8 mouse cellular contexts compared by ENCODE assay signal in the genomic region with DNA sequence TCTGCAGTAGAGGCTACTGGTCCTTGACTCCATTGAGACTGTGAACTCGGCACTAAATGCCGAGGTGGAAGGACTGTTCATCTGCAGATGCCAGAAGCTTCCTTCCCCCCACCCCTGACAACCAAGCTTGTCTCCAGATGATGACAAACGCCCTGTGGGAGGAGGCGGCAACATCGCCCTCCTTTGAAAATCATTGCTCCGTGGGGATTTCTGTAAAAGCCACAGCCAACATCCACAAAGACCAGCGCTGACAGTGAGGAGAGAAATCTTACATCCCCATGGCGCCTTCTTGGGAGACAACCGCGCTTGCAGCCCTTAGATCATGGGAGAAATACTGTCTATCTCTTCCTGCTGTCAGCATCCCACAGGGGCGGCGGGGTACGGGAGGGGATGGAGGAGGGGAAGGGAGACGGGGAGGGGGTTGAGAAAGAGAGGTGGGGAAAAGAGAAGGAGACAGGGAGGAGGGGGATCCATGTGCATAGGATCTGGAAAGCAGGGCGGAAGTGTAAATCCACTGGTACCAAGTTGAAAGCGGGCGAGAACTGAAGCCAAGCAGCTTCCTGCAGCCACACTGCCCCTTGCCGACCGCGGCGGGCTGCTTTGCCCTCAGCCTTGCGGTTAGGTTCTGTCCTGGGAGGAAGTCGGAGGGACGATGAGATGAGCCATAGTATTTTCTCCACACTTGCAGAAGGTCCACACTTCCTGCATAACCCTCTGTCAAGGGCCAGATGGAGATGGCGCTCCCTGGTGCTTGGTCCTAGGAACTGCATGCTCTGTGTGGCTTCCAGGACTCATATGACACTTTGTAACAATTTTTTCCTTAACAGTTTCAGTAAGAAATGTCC.
DNase-seq lines count a peak whose midpoint lies in the region; ATAC-seq lines count a peak whose summit lies in the region.

No protein-coding gene starts in this region.

- peak overlapping the region; percentile 23; the same call in 1 of the 2 replicates for H3K9ac ChIP-seq in embryonic facial prominence, embryonic 13.5 days
- H3K9ac ChIP-seq in liver, embryonic 13.5 days, result no peak overlapping the region

- ATAC-seq in embryonic facial prominence, embryonic 13.5 days (ENCODE audit: insufficient number of reproducible peaks, insufficient read depth, low FRiP score, low TSS enrichment, low read depth), result no peak
- peak; percentile 73 to 81 for ATAC-seq in hematopoietic stem cell, adult 5-6 weeks (replicated peaks in 1 of 2; ENCODE audit: insufficient read depth in 1 of 2, low FRiP score in 2 of 2, low TSS enrichment in 1 of 2, low read depth in 1 of 2, poor library complexity in 2 of 2, severe bottlenecking in 2 of 2)
- ATAC-seq in liver, embryonic 13.5 days (ENCODE audit: low read depth), result no peak

- H3K4me2 ChIP-seq in embryonic facial prominence, embryonic 13.5 days, result peak overlapping the region; percentile 54
- peak overlapping the region; percentile 38 for H3K4me2 ChIP-seq in liver, embryonic 13.5 days

- peaks cover 9% of the 10 kb centered on the region; the same call in 1 of the 2 replicates for H3K4me1 ChIP-seq in embryonic facial prominence, embryonic 13.5 days
- no peaks in the 10 kb centered on the region for H3K4me1 ChIP-seq in liver, embryonic 13.5 days (replicated peaks)

- WGBS in embryonic facial prominence, embryonic 13.5 days, result 26% methylated on average over 25 of the region's 25 CpGs
- WGBS in liver, embryonic 13.5 days (ENCODE audit: insufficient replicate concordance), result 11% methylated on average over 25 of the region's 25 CpGs

- H3K36me3 ChIP-seq in embryonic facial prominence, embryonic 13.5 days, result no peaks in the 10 kb centered on the region
- H3K36me3 ChIP-seq in liver, embryonic 13.5 days, result no peaks in the 10 kb centered on the region

- no peaks in the 10 kb centered on the region for H3K9me3 ChIP-seq in embryonic facial prominence, embryonic 13.5 days
- H3K9me3 ChIP-seq in liver, embryonic 13.5 days (replicated peaks), result no peaks in the 10 kb centered on the region

- peaks cover 21% of the 10 kb centered on the region for H3K27me3 ChIP-seq in embryonic facial prominence, embryonic 13.5 days
- H3K27me3 ChIP-seq in liver, embryonic 13.5 days, result peaks cover 12% of the 10 kb centered on the region

- peak; percentile 14 for DNase-seq in gastrocnemius, adult 18-20 months (ENCODE audit: low spot score)
- DNase-seq in gastrocnemius, adult 8-10 months (ENCODE audit: low spot score in 2 of 2), result no peak
- peak; percentile 78 for DNase-seq in ES-CJ7 (ENCODE audit: low read depth, low spot score)
- DNase-seq in liver, embryonic 13.5 days, result peak; percentile 13
- peak; percentile 38 to 41 for DNase-seq in natural killer cell, adult 2 months (ENCODE audit: low spot score in 2 of 2)
- no peak for DNase-seq in urinary bladder, adult 18-20 months (ENCODE audit: low spot score in 2 of 2)

- H3K4me3 ChIP-seq in embryonic facial prominence, embryonic 13.5 days, result peak overlapping the region; percentile 32
- peak overlapping the region; percentile 21; the same call in 1 of the 2 replicates for H3K4me3 ChIP-seq in liver, embryonic 13.5 days (replicated peaks)

- H3K27ac ChIP-seq in embryonic facial prominence, embryonic 13.5 days, result no peak overlapping the region
- no peak overlapping the region for H3K27ac ChIP-seq in liver, embryonic 13.5 days

Comparison
In these comparisons a context has a peak if more than half of its experiments do, and no peak if none do; other contexts are left out.
1. DNase-seq: peak in gastrocnemius, adult 18-20 months (single experiment), ES-CJ7 (single experiment), liver, embryonic 13.5 days (single experiment) and natural killer cell, adult 2 months (2 of 2); none in gastrocnemius, adult 8-10 months (0 of 2) and urinary bladder, adult 18-20 months (0 of 2).
2. ATAC-seq: peak in hematopoietic stem cell, adult 5-6 weeks (2 of 2); none in embryonic facial prominence, embryonic 13.5 days (single experiment) and liver, embryonic 13.5 days (single experiment).